Mouse (Mus musculus) gastrocnemius, postnatal 25 days (tissue): ENCODE results near the gene Exoc6b. TPM values are rescaled to one million over a fixed set of nuclear protein-coding genes. Genes with fewer than 3 reads are reported as not detected.
A peak's percentile ranks its signal among the peaks of the same experiment; 100 is the strongest.

Experiments used
- DNase-seq: peaks from one replicate; pipeline ENCODE4 v3.0.0; 2022
- total RNA-seq, 2 experiments: library from RNA; stranded (reverse); gene quantifications; 1 replicate in 1 of 2; 2 replicates in 1 of 2; pipeline ENCODE4 v1.2.3; 2021

The Exoc6b gene
- total RNA-seq, 2 experiments from 2014 or later = 11.4 to 13.8 TPM

GRCm38 (mm10) chr6:84976563-84976971 lies 92.7 kb downstream of the Exoc6b start:
- DNase-seq = no peak

- no peak for DNase-seq
These were observed 100.8 kb downstream of the Exoc6b start for GRCm38 (mm10) chr6:84968531-84968930.

GRCm38 (mm10) chr6:84964729-84965415 lies 104.4 kb downstream of the Exoc6b start:
- no peak for DNase-seq

- no peak for DNase-seq
These were observed 106.3 kb downstream of the Exoc6b start for GRCm38 (mm10) chr6:84963044-84963443.

GRCm38 (mm10) chr6:84961763-84962162 lies 107.5 kb downstream of the Exoc6b start:
- DNase-seq = no peak

GRCm38 (mm10) chr6:84959520-84959919 lies 109.8 kb downstream of the Exoc6b start:
- no peak for DNase-seq

- DNase-seq = no peak
These were observed 117.7 kb downstream of the Exoc6b start for GRCm38 (mm10) chr6:84951621-84952020.

- DNase-seq = no peak
These were observed 122.7 kb downstream of the Exoc6b start for GRCm38 (mm10) chr6:84946569-84946968.

GRCm38 (mm10) chr6:84946106-84946505 lies 123.2 kb downstream of the Exoc6b start:
- no peak for DNase-seq

GRCm38 (mm10) chr6:84932953-84933921 lies 136.1 kb downstream of the Exoc6b start:
- DNase-seq = no peak

- DNase-seq = no peak
These were observed 138.3 kb downstream of the Exoc6b start for GRCm38 (mm10) chr6:84931051-84931450.

- DNase-seq = no peak
These were observed 143.2 kb downstream of the Exoc6b start for GRCm38 (mm10) chr6:84926066-84926465.

- DNase-seq = peak; percentile 23
These were observed 145.5 kb downstream of the Exoc6b start for GRCm38 (mm10) chr6:84923760-84924221.

- no peak for DNase-seq
These were observed 153.0 kb downstream of the Exoc6b start for GRCm38 (mm10) chr6:84916291-84916690.

- DNase-seq = no peak
These were observed 156.9 kb downstream of the Exoc6b start for GRCm38 (mm10) chr6:84912434-84912833.

- DNase-seq = no peak
These were observed 170.1 kb downstream of the Exoc6b start for GRCm38 (mm10) chr6:84899002-84899774.

- no peak for DNase-seq
These were observed 175.6 kb downstream of the Exoc6b start for GRCm38 (mm10) chr6:84893773-84894095.

GRCm38 (mm10) chr6:84892926-84893772 lies 176.2 kb downstream of the Exoc6b start:
- no peak for DNase-seq

- DNase-seq = no peak
These were observed 182.8 kb downstream of the Exoc6b start for GRCm38 (mm10) chr6:84886551-84886950.

GRCm38 (mm10) chr6:84885080-84885479 lies 184.2 kb downstream of the Exoc6b start:
- DNase-seq = no peak

- DNase-seq = no peak
These were observed 185.6 kb downstream of the Exoc6b start for GRCm38 (mm10) chr6:84883720-84884119.
